Mouse (Mus musculus): ENCODE measurements around the gene Rxra.

The Rxra gene

GRCm38 (mm10) chr2:27676106-27676477 is at the start of gene Rxra:
Gene Rxra, plus strand, starts transcription at chr2:27676440.
- DNase-seq (ENCODE audit: low read depth, low spot score) = peak; percentile 20

GRCm38 (mm10) chr2:27626604-27627003 is 49.6 kb upstream of the Rxra start:
- no peak for DNase-seq (ENCODE audit: low read depth, low spot score)

GRCm38 (mm10) chr2:27630601-27631285 is 45.5 kb upstream of the Rxra start:
- DNase-seq (ENCODE audit: low read depth, low spot score) = no peak

- DNase-seq (ENCODE audit: low read depth, low spot score) = no peak
Observed at GRCm38 (mm10) chr2:27633471-27633870, 42.8 kb upstream of the Rxra start.

- DNase-seq (ENCODE audit: low read depth, low spot score) = no peak
Observed at GRCm38 (mm10) chr2:27634018-27634417, 42.2 kb upstream of the Rxra start.

- DNase-seq (ENCODE audit: low read depth, low spot score) = no peak
Observed at GRCm38 (mm10) chr2:27635147-27635738, 41.0 kb upstream of the Rxra start.

- no peak for DNase-seq (ENCODE audit: low read depth, low spot score)
Observed at GRCm38 (mm10) chr2:27636796-27637195, 39.4 kb upstream of the Rxra start.

GRCm38 (mm10) chr2:27637281-27637896 is 38.9 kb upstream of the Rxra start:
- no peak for DNase-seq (ENCODE audit: low read depth, low spot score)

GRCm38 (mm10) chr2:27639631-27640334 is 36.5 kb upstream of the Rxra start:
- no peak for DNase-seq (ENCODE audit: low read depth, low spot score)

GRCm38 (mm10) chr2:27640900-27641479 is 35.2 kb upstream of the Rxra start:
- no peak for DNase-seq (ENCODE audit: low read depth, low spot score)

GRCm38 (mm10) chr2:27644547-27645120 is 31.6 kb upstream of the Rxra start:
- no peak for DNase-seq (ENCODE audit: low read depth, low spot score)

GRCm38 (mm10) chr2:27645471-27645870 is 30.8 kb upstream of the Rxra start:
- no peak for DNase-seq (ENCODE audit: low read depth, low spot score)

GRCm38 (mm10) chr2:27649862-27650661 is 26.2 kb upstream of the Rxra start:
- no peak for DNase-seq (ENCODE audit: low read depth, low spot score)

GRCm38 (mm10) chr2:27650991-27651390 is 25.2 kb upstream of the Rxra start:
- DNase-seq (ENCODE audit: low read depth, low spot score) = no peak

- no peak for DNase-seq (ENCODE audit: low read depth, low spot score)
Observed at GRCm38 (mm10) chr2:27653496-27654030, 22.7 kb upstream of the Rxra start.

- DNase-seq (ENCODE audit: low read depth, low spot score) = no peak
Observed at GRCm38 (mm10) chr2:27654321-27655232, 21.7 kb upstream of the Rxra start.

GRCm38 (mm10) chr2:27656576-27656975 is 19.7 kb upstream of the Rxra start:
- no peak for DNase-seq (ENCODE audit: low read depth, low spot score)

GRCm38 (mm10) chr2:27665284-27665683 is 11.0 kb upstream of the Rxra start:
- no peak for DNase-seq (ENCODE audit: low read depth, low spot score)

- DNase-seq (ENCODE audit: low read depth, low spot score) = no peak
Observed at GRCm38 (mm10) chr2:27666719-27667118, 9.5 kb upstream of the Rxra start.

GRCm38 (mm10) chr2:27667677-27668076 is 8.6 kb upstream of the Rxra start:
- no peak for DNase-seq (ENCODE audit: low read depth, low spot score)

Data from CD4-positive, CD25-positive, alpha-beta regulatory T cell, adult 2 months (primary cell).